13 mouse cellular contexts compared by ENCODE assay signal in the genomic region with DNA sequence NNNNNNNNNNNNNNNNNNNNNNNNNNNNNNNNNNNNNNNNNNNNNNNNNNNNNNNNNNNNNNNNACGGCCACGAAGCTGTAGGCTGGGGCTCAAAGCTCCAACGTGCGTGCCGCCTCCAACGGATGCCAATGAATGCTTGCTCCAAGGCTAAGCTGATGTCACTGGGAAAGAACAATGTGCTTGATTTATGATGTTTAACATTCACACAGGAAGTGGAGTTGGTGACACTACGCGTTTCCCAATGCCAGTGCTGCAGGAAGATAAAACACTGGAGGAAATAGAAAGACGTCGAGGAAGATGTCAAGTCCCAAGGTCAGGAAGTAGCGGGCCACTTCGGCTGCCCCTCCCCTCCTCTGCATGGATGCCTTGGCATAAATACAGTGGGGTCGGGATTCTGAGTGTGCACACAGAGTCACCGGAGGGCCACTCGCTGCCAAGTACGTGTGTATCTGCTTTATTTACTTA.
DNase-seq lines count a peak whose midpoint lies in the region; ATAC-seq and TF ChIP-seq lines count a peak whose summit lies in the region.
"Had no signal": no experiment of that assay in that cellular context is flagged by ENCODE, and none has a peak within 500 bp of the region (broad histone marks: within the 10 kb centered on the region; RNA-seq: fewer than 3 reads in every experiment).

No protein-coding gene starts in this region.

- DNase-seq in neural tube, embryonic 10.5 days (ENCODE audit: extremely low spot score, low spot score), result no peak
- peak; percentile 50 to 73 for DNase-seq in lung, adult 18-20 months
- peak; percentile 3 for DNase-seq in yolk sac, embryonic 10.5 days (ENCODE audit: low spot score)
- DNase-seq in adipocyte (ENCODE audit: low spot score), result no peak
- DNase-seq in natural killer cell, adult 2 months (ENCODE audit: low spot score in 2 of 2), result no peak
- DNase-seq in hindbrain, postnatal 0 days (ENCODE audit: low spot score), result no peak
- DNase-seq: thymus, postnatal 36 days had no signal

- no peaks in the 10 kb centered on the region for H3K9me3 ChIP-seq in neural tube, embryonic 12.5 days
- peaks cover 12% of the 10 kb centered on the region for H3K9me3 ChIP-seq in kidney, embryonic 16.5 days (ENCODE audit: low read length)
- no peaks in the 10 kb centered on the region for H3K9me3 ChIP-seq in hindbrain, postnatal 0 days (ENCODE audit: low read length)
- H3K9me3 ChIP-seq: hindbrain, embryonic 12.5 days had no signal

- no peaks in the 10 kb centered on the region for H3K27me3 ChIP-seq in neural tube, embryonic 12.5 days (replicated peaks)
- H3K27me3 ChIP-seq in kidney, embryonic 16.5 days (ENCODE audit: insufficient read depth, low read length), result no peaks in the 10 kb centered on the region
- H3K27me3 ChIP-seq in hindbrain, postnatal 0 days (ENCODE audit: insufficient read depth, low read length), result no peaks in the 10 kb centered on the region
- H3K27me3 ChIP-seq: embryonic facial prominence, embryonic 12.5 days; hindbrain, embryonic 12.5 days had no signal

- H3K36me3 ChIP-seq in neural tube, embryonic 12.5 days, result no peaks in the 10 kb centered on the region
- H3K36me3 ChIP-seq in kidney, embryonic 16.5 days (ENCODE audit: insufficient read depth, low read length), result no peaks in the 10 kb centered on the region
- H3K36me3 ChIP-seq in hindbrain, postnatal 0 days (ENCODE audit: insufficient read depth, low read length), result no peaks in the 10 kb centered on the region
- H3K36me3 ChIP-seq: embryonic facial prominence, embryonic 12.5 days; hindbrain, embryonic 12.5 days had no signal

- WGBS in neural tube, embryonic 12.5 days, result 54% methylated on average over 16 of the region's 16 CpGs
- WGBS in kidney, embryonic 16.5 days, result 49% methylated on average over 16 of the region's 16 CpGs
- 51% methylated on average over 16 of the region's 16 CpGs for WGBS in hindbrain, postnatal 0 days

- ATAC-seq in neural tube, embryonic 12.5 days (ENCODE audit: low FRiP score, low read depth), result peak; percentile 48
- ATAC-seq in kidney, embryonic 16.5 days (ENCODE audit: low FRiP score, low TSS enrichment), result peak; percentile 77
- no peak for ATAC-seq in hindbrain, postnatal 0 days

- H3K27ac ChIP-seq in neural tube, embryonic 12.5 days, result no peak overlapping the region
- H3K27ac ChIP-seq in kidney, embryonic 16.5 days (ENCODE audit: low read length), result no peak overlapping the region
- H3K27ac ChIP-seq in hindbrain, postnatal 0 days, result no peak overlapping the region
- H3K27ac ChIP-seq: embryonic facial prominence, embryonic 12.5 days; hindbrain, embryonic 12.5 days; left cerebral cortex, adult 2 months had no signal

- H3K4me1 ChIP-seq in neural tube, embryonic 12.5 days, result peaks cover 6% of the 10 kb centered on the region; the same call in 1 of the 2 replicates
- no peaks in the 10 kb centered on the region for H3K4me1 ChIP-seq in kidney, embryonic 16.5 days (ENCODE audit: insufficient read depth, low read length)
- peaks cover 4% of the 10 kb centered on the region; the same call in 1 of the 2 replicates for H3K4me1 ChIP-seq in hindbrain, postnatal 0 days (ENCODE audit: insufficient read depth, low read length)
- H3K4me1 ChIP-seq: embryonic facial prominence, embryonic 12.5 days had no signal

- no peak overlapping the region for H3K4me3 ChIP-seq in neural tube, embryonic 12.5 days
- no peak overlapping the region for H3K4me3 ChIP-seq in kidney, embryonic 16.5 days (ENCODE audit: low read length)
- H3K4me3 ChIP-seq in hindbrain, postnatal 0 days (ENCODE audit: low read length), result no peak overlapping the region
- H3K4me3 ChIP-seq: embryonic facial prominence, embryonic 12.5 days; hindbrain, embryonic 12.5 days; left cerebral cortex, adult 2 months had no signal

- TF ChIP-seq CTCF in hindbrain, postnatal 0 days (IDR thresholded peaks at IDR 0.05; ENCODE audit: low read depth), result no peak

- no peak overlapping the region for H3K9ac ChIP-seq in neural tube, embryonic 12.5 days
- no peak overlapping the region for H3K9ac ChIP-seq in kidney, embryonic 16.5 days (replicated peaks; ENCODE audit: low read length)
- H3K9ac ChIP-seq in hindbrain, postnatal 0 days (replicated peaks; ENCODE audit: low read length), result no peak overlapping the region
- H3K9ac ChIP-seq: embryonic facial prominence, embryonic 12.5 days; hindbrain, embryonic 12.5 days had no signal

- no peak overlapping the region for H3K4me2 ChIP-seq in neural tube, embryonic 12.5 days (replicated peaks)
- H3K4me2 ChIP-seq in kidney, embryonic 16.5 days (replicated peaks; ENCODE audit: low read depth, low read length), result no peak overlapping the region
- no peak overlapping the region for H3K4me2 ChIP-seq in hindbrain, postnatal 0 days (ENCODE audit: low read depth, low read length)
- H3K4me2 ChIP-seq: embryonic facial prominence, embryonic 12.5 days; hindbrain, embryonic 12.5 days; midbrain, embryonic 11.5 days had no signal

Comparison
In these comparisons a context has a peak if more than half of its experiments do, and no peak if none do; other contexts are left out.
1. DNase-seq: peak in lung, adult 18-20 months (2 of 2) and yolk sac, embryonic 10.5 days (single experiment); none in neural tube, embryonic 10.5 days (single experiment), adipocyte (single experiment), natural killer cell, adult 2 months (0 of 2) and hindbrain, postnatal 0 days (single experiment).